Mouse (Mus musculus) embryonic fibroblast, embryonic 13.5 days (primary cell): ENCODE data around the gene Eif3l. TPM values are rescaled to one million over a fixed set of nuclear protein-coding genes. Genes with fewer than 3 reads are reported as not detected.
A peak's percentile ranks its signal among the peaks of the same experiment; 100 is the strongest.

Source experiments
- H3K27ac ChIP-seq: 2 replicates; pipeline ENCODE4 v1.5.1; 2012; ENCODE audit warnings: low read length, control low read depth, inconsistent platforms; ENCODE audit not compliant: insufficient read depth
- H3K4me1 ChIP-seq: 2 replicates; pipeline ENCODE4 v1.6.1; 2011; ENCODE audit warnings: low read length; ENCODE audit not compliant: control insufficient read depth, insufficient read depth
- H3K4me3 ChIP-seq: 2 replicates; pipeline ENCODE4 v1.5.1; 2011; ENCODE audit warnings: mild to moderate bottlenecking, control low read depth, low read length; ENCODE audit not compliant: insufficient read depth
- CTCF ChIP-seq: IDR thresholded peaks from 2 replicates; pipeline ENCODE4 v1.5.1; 2011; ENCODE audit warnings: mild to moderate bottlenecking, control low read depth, low read length, moderate library complexity, borderline replicate concordance; ENCODE audit not compliant: insufficient read depth
- POLR2A ChIP-seq: IDR thresholded peaks from 2 replicates; pipeline ENCODE4 v1.6.1; 2011; ENCODE audit warnings: low read depth, mild to moderate bottlenecking, control low read depth, low read length, moderate library complexity
- polyA plus RNA-seq: library from polyadenylated mRNA; stranded (reverse); fragments of >200 nt; gene quantifications from 2 replicates; pipeline ENCODE4 v1.2.4, GENCODE M21; 2011; ENCODE audit warnings: low read depth; ENCODE audit not compliant: missing spikeins, insufficient read length

The Eif3l gene
- polyA plus RNA-seq, 1 experiment, result 268 TPM

DNA sequence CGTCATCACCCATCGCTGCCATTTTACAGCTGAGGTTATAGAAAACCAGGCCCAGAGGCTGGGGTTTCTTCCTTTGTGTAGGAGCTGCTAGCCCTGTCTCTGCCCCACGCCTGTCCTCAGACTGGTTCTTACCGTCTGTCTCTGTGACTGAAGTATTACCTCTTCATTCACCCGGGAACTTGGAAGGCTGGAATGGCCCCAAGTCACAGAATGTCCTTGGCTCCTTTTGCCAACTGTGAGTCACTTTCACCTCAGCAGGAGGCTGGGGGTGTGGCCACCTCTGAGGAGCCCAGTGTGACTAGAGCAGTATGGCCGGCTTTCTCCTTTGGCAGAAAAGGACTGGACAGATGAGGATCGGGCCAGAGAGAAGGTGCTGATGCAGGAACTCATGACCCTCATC is 56.5 kb downstream of the Eif3l start:
- 0 out of 2 replicates have a peak, but pooled peaks cover 4% of the 10 kb centered on the region for H3K4me1 ChIP-seq
- no peak overlapping the region for H3K4me3 ChIP-seq
- 0 out of 2 replicates have a peak overlapping the region, but pooled peaks have one; percentile 10 for H3K27ac ChIP-seq
- TF ChIP-seq CTCF, result no peak
- no peak for TF ChIP-seq POLR2A

DNA sequence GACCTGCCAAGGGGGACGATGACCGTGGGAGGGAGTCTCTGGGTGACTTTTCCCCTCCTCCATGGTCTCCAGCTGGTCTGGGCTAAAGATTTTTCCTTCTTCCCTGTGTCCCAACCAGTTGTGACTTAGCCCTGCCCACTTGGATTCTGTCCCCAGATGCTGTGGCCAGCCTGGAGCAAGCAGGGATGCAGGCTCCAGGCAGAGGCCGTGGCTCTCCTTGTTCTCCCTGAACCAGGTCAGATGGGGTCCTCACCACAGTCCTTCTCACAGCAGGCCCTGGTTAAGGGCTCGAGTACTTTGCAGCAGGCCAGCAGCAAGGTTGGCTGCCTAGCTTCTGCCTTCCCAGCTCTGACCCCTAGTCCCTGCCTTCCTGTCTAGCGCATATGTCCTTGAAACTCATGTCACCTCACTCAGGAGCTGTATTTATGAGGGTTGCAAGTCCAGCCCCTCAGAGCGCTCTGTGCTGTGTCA is 58.2 kb downstream of the Eif3l start:
- Histone ChIP-seq H3K4me1 (0 out of 2 replicates have a peak, but pooled peaks cover 4% of the 10 kb centered on the region), H3K27ac (no peak overlapping the region), H3K4me3 (no peak overlapping the region)
- TF ChIP-seq POLR2A (no peak), CTCF (no peak)

DNA sequence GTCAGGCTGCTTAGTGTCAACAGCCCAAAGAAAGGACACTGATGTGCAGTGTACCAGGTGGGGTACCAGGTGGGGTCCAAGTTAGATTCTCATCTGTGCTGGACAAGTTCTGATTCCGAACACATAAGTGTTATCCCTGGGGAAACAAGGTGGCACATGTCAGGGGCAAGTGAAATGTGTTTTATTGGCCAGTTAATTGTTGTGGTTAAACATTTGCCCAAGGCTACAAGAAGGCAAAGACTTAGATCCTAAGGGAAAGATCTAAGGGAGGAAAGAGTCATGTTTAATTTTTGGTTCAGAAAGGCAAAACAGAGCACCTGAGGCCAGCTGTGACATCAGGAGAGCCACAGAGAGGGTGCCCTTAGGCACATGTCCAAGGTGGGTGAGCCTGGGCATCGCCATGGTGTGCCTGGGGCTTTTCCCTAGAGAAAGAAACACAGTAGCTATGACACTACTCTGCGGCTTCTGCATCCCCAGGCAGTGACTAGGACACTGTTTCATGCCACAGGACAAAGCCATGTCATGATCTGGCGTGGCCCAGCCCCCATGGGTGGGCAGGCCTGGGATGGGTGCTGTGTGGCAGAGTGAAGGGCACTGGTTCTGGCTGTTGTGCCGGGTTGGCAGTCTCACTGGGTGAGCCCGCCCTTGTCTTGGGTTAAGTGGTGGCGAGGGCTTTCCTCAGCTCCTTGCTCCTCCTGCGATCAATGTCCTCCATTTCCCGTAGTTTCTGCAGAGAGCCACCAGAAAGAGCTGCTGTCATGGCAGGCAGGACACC is 59.7 kb downstream of the Eif3l start:
- TF ChIP-seq CTCF, result no peak
- no peak for TF ChIP-seq POLR2A
- Histone ChIP-seq H3K27ac (no peak overlapping the region), H3K4me1 (0 out of 2 replicates have a peak, but pooled peaks cover 4% of the 10 kb centered on the region), H3K4me3 (no peak overlapping the region)

DNA sequence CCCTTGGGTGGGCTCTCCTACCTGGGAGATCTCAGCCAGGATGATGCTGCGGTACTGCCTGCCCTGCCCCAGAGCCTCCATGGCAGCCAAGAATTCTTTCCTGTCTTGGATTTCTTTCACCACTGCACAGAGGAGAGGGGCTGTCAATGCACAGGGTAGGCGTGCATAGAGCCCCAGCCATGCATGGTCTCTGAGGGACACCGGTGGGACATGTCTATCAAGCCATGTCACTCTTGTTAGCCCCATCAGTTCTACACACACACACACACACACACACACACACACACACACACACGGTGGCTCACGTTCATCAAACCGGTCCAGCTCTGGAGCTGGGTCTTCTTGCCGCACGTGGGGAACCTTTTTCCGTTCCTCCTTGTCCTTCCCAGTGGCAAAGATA is 60.4 kb downstream of the Eif3l start:
- TF ChIP-seq CTCF, result no peak
- H3K27ac ChIP-seq, result no peak overlapping the region
- H3K4me3 ChIP-seq, result no peak overlapping the region
- 0 out of 2 replicates have a peak, but pooled peaks cover 4% of the 10 kb centered on the region for H3K4me1 ChIP-seq

DNA sequence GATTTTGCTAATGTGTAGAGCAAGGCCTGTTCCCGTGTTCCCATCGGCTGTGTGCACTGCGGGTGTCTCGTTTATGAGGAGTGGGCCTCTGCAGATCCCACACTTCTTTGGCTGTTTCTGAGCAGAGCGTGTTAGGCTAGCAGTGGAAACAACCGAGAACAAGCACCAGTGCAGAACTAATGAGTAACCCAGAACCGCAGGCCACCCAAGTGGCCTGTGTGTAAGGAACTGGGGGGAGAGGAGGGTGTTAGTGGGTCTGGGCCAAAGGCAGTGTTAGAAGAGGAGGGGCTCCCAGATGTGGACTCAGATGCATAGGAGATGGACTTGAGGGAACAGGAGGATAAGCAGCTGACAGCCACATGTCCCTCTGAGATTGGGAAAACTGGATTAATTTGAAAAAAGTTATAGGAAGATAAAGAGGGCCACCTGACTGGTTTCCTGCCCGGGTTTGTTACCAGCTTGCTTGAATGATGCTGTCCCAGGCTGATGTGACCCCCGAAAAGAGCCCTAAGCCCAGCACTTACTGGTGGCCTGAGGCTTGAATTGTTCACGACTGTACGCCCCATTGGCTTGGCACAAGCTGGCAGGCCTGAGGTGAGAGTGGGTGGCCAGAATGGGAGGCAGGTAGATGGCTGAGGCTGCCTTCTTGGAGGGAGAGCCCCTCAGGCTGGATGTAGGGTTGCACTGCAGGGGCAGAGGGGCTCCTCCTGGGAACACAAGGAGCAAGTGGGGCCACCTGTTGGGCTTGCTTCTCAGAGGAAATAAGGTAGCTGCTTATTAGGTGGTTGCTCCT is 61.0 kb downstream of the Eif3l start:
- no peak for TF ChIP-seq POLR2A
- no peak for TF ChIP-seq CTCF
- Histone ChIP-seq H3K4me1 (0 out of 2 replicates have a peak, but pooled peaks cover 2% of the 10 kb centered on the region), H3K4me3 (no peak overlapping the region), H3K27ac (no peak overlapping the region)

DNA sequence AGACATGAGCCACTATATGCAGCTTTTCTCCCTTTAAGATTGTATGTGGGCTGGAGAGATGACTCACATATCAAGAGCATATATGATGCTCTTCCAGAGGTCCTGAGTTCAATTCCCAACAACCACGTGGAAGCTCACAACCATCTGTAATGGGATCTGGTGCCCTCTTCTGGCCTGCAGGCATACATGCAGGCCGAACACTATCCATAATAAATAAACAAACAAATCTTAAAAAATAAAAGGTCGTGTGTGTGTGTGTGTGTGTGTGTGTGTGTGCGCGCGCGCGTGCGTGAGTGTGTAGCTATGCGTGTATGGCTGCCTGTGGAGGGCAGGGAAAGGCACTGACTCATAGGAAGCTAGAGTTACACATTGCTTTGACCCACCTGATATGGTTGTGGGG is 64.7 kb downstream of the Eif3l start:
- TF ChIP-seq CTCF (no peak), POLR2A (no peak)
- Histone ChIP-seq H3K27ac (no peak overlapping the region), H3K4me1 (peaks cover 2% of the 10 kb centered on the region; the same call in 1 of the 2 replicates), H3K4me3 (no peak overlapping the region)

DNA sequence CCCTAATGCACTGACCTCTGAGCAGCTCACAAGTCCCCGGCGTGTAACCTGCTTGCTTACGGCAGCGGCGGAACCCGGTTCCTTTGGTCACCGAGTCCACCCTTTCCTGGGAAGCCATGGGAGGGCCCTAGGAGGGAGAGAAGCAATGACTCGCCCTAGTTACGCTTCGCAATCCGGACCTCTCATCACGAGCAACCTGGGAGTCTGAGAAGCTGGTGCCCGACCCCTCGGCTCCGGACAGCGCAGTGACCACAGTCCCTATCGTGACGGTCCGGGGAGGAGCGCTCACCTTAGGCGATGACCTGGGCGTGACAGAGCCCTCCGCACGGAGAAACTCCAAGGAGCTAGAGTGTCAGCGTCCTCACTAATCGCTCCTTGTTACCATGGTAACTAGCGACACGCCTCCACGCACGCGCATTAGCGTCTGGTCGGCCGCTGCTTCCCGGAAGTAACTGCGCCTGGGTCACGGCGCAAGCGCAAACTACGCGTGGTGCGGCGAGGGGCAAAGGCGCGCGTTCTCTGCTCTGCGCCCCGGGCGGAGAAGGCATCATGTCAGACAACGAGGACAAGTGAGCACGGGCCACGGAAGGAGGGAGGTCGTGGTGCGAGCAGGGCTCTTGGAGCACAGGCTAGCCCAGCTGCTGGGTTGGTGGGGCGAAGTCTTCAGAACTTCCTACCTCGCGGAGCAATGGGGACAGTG is 66.0 kb downstream of the Eif3l start, which contains the start of the genes Polr2f and 1700088E04Rik:
Gene Polr2f (plus strand): TSS at position 144 of the 700 bp plus-strand sequence.
Gene 1700088E04Rik (minus strand): TSS at position 388 of the 700 bp plus-strand sequence.
- Histone ChIP-seq H3K27ac (no peak within 1 kb of the TSS), H3K4me1 (peaks cover 2% of the 10 kb centered on the region; the same call in 1 of the 2 replicates), H3K4me3 (peak within 1 kb of the TSS; percentile 91)
- TF ChIP-seq CTCF (no peak), POLR2A (peak; percentile 99)

DNA sequence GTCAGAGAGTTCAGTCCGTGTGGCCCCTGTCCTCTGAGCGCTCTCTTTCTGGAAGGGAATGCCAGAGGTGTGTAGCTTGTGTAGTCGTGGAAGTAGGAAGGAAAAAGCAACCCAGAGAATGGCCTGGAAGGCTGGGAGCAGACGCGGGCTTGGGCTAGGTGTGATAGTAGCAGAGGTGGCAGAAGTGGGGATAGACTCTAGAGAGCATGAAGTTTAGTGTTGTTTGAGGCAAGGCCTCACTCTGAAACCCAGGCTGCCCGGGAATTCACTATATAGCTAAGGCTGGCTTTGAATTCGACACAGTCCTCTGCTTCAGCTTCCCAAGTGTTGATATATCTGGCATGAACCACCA is 66.6 kb downstream of the Eif3l start:
- no peak overlapping the region for H3K27ac ChIP-seq
- H3K4me3 ChIP-seq, result peak overlapping the region; percentile 91
- TF ChIP-seq POLR2A, result no peak
- TF ChIP-seq CTCF, result no peak
- peaks cover 2% of the 10 kb centered on the region; the same call in 1 of the 2 replicates for H3K4me1 ChIP-seq

DNA sequence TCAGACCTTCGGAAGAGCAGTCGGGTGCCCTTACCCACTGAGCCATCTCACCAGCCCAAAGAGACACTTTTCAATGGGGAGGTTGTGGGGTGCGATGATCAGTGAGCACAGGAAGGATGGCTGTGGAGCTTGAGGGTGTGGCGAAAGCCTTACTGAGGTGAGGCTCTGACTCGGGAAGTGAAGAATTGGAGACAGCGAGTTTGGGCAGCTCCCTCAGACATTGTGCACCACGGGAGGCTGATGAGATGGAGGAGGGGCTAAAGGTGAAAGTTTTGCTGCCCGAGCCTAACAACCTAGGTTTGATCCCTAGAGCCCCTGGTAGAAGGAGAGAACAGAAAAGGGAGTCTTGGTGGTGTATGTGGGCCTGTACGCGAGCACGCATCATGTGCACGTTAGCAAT is 68.3 kb downstream of the Eif3l start:
- H3K4me3 ChIP-seq, result no peak overlapping the region
- peaks cover 2% of the 10 kb centered on the region; the same call in 1 of the 2 replicates for H3K4me1 ChIP-seq
- TF ChIP-seq POLR2A (no peak), CTCF (no peak)
- H3K27ac ChIP-seq, result no peak overlapping the region

Other genes with a start within 250 kb of the Eif3l start
- gene Cdc42ep1, start 232.6 kb upstream of the Eif3l start, polyA plus RNA-seq, result 26.1 and 30.9 TPM in 2 replicates
- gene Lgals2, start 219.7 kb upstream of the Eif3l start, polyA plus RNA-seq, result not detected in 2 replicates
- gene Gga1, start 198.0 kb upstream of the Eif3l start, polyA plus RNA-seq, result 33.1 and 33.2 TPM in 2 replicates
- 0.61 TPM in 1 of 2 replicates, not detected in the other for gene Gm49510, start 175.5 kb upstream of the Eif3l start, polyA plus RNA-seq
- 44.1 and 47.8 TPM in 2 replicates for gene Sh3bp1, start 175.4 kb upstream of the Eif3l start, polyA plus RNA-seq
- 3.0 and 4.2 TPM in 2 replicates for gene Pdxp, start 161.3 kb upstream of the Eif3l start, polyA plus RNA-seq
- 4,027 and 4,662 TPM in 2 replicates for gene Lgals1, start 148.5 kb upstream of the Eif3l start, polyA plus RNA-seq
- 46.6 and 55.4 TPM in 2 replicates for gene Nol12, start 140.2 kb upstream of the Eif3l start, polyA plus RNA-seq
- gene Triobp, start 127.5 kb upstream of the Eif3l start, polyA plus RNA-seq, result 34.2 and 45.6 TPM in 2 replicates
- gene H1f0, start 46.7 kb upstream of the Eif3l start, polyA plus RNA-seq, result 107 and 206 TPM in 2 replicates
- gene Galr3, start 33.3 kb upstream of the Eif3l start, polyA plus RNA-seq, result not detected in 2 replicates
- 10.4 and 13.8 TPM in 2 replicates for gene Ankrd54, start 12.3 kb upstream of the Eif3l start, polyA plus RNA-seq
- gene Micall1, start 33.7 kb downstream of the Eif3l start, polyA plus RNA-seq, result 17.0 and 27.4 TPM in 2 replicates
- 82.7 and 96.6 TPM in 2 replicates for gene Polr2f, start 65.8 kb downstream of the Eif3l start, polyA plus RNA-seq
- 1.7 and 2.2 TPM in 2 replicates for gene 1700088E04Rik, start 66.1 kb downstream of the Eif3l start, polyA plus RNA-seq
- 1.0 TPM in 1 of 2 replicates, not detected in the other for gene Sox10, start 90.1 kb downstream of the Eif3l start, polyA plus RNA-seq
- gene Pick1, start 154.0 kb downstream of the Eif3l start, polyA plus RNA-seq, result 11.7 and 15.2 TPM in 2 replicates
- gene Gm49486, start 154.2 kb downstream of the Eif3l start, polyA plus RNA-seq, result 0.72 and 0.77 TPM in 2 replicates
- not detected in 2 replicates for gene Slc16a8, start 179.6 kb downstream of the Eif3l start, polyA plus RNA-seq
- gene Baiap2l2, start 210.4 kb downstream of the Eif3l start, polyA plus RNA-seq, result 0.23 TPM in 1 of 2 replicates, not detected in the other